Mouse (Mus musculus) embryonic fibroblast, embryonic 13.5 days (primary cell): ENCODE measurements around the gene Nkx6-1.

ENCODE experiments used
- CTCF ChIP-seq: IDR thresholded peaks from 2 replicates; pipeline ENCODE4 v1.5.1; 2011; ENCODE audit warnings: mild to moderate bottlenecking, control low read depth, low read length, moderate library complexity, borderline replicate concordance; ENCODE audit not compliant: insufficient read depth
- POLR2A ChIP-seq: IDR thresholded peaks from 2 replicates; pipeline ENCODE4 v1.6.1; 2011; ENCODE audit warnings: low read depth, mild to moderate bottlenecking, control low read depth, low read length, moderate library complexity

- TF ChIP-seq POLR2A (no peak), CTCF (no peak)
Measured at GRCm38 (mm10) chr5:101669381-101669780, 4.6 kb upstream of the Nkx6-1 start.
